Mouse (Mus musculus) myocyte (in vitro differentiated cells): Measurements from ENCODE around the gene Brpf3.

ENCODE experiments used
- POLR2A ChIP-seq: IDR thresholded peaks from one replicate; pipeline ENCODE4 v1.6.1; 2011; ENCODE audit warnings: low read depth, mild to moderate bottlenecking, control low read depth, moderate library complexity; ENCODE audit not compliant: insufficient read length
- POLR2AphosphoS2 ChIP-seq: IDR thresholded peaks from one replicate; pipeline ENCODE4 v1.6.1; 2011; ENCODE audit warnings: low read depth, control low read depth; ENCODE audit not compliant: insufficient read length

DNA sequence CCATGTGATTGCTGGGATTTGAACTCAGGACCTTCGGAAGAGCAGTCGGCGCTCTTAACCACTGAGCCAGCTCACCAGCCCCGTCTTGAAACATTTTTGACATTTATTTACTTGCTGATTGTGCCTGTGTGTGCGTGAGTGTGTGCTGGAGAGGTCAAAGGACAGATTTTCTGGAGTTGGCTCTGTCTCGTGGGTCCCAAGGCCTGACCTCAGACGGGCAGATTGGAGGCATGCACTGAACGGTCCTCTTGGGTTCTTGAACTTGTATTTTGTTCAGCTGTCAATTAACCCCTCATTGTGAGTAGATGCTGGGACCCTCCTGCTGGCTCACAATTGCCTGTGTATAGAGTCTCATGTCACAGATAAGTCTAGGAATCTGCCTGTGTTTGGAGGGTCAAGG lies 85.4 kb downstream of the Brpf3 start:
- no peak for TF ChIP-seq POLR2AphosphoS2
- TF ChIP-seq POLR2A, result no peak
